Mouse (Mus musculus): ENCODE data around the gene Rbm47.

DNA sequence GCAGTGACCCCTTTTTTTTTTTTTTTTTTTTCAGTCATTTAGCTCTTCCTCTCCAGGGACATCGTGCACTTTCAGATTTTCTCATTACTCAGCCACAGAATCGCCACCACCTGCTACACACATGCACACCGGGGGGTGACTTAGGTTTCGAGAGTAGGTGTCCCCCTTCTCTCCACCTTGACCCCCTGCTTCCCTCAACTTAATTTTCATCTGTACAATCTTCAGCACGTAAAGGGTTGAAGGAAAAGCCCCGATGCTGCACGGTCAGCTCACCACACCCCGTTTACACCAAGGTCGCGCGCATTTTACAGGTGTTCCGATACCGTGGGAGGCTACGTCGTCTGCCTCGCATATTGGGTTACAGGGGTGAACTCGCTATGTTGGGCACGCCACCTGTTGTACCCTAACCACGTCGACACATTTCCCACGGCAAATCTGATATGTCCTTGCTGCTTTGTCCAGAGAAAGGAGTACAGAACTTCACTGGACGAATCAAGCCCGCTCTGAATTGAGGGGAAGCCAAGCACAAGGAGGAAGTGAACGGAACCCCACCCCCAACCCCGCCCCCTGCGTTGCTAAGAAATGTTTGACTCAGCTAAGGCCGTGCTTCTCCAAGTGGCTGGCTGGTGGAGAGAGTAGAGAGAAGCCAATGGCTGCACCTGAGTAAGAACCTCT lies 103.3 kb downstream of the Rbm47 start:
- TF ChIP-seq CTCF (IDR thresholded peaks at IDR 0.05) (no peak), EP300 (IDR thresholded peaks at IDR 0.05) (no peak)

Measured in lung, postnatal 0 days (tissue).